Mouse (Mus musculus) kidney, postnatal 10 days (tissue): ENCODE measurements around the gene Rai14.

ENCODE experiments used
- DNase-seq: peaks from one replicate; pipeline ENCODE4 v3.0.0; 2021; ENCODE audit warnings: mixed read lengths

The Rai14 gene

DNA sequence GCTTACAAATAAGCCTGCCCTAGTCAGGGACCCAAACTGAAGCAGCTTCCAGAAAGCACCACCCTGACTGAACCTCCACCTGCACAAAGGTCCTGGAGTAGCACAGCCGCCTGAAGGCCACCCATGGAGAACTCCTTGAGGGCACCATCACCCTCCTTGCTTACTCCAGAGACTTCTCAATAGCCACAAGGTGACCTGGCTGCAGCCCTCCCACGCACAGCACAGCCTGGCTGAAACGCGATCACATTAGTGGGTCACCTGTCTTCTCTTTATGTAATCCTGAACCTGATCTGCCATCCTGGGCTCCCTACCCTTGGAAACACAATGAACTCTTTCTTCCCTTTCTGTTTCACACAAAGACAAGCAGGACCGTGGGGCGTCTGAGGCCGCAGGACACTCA lies 27.1 kb downstream of the Rai14 start:
- no peak for DNase-seq

DNA sequence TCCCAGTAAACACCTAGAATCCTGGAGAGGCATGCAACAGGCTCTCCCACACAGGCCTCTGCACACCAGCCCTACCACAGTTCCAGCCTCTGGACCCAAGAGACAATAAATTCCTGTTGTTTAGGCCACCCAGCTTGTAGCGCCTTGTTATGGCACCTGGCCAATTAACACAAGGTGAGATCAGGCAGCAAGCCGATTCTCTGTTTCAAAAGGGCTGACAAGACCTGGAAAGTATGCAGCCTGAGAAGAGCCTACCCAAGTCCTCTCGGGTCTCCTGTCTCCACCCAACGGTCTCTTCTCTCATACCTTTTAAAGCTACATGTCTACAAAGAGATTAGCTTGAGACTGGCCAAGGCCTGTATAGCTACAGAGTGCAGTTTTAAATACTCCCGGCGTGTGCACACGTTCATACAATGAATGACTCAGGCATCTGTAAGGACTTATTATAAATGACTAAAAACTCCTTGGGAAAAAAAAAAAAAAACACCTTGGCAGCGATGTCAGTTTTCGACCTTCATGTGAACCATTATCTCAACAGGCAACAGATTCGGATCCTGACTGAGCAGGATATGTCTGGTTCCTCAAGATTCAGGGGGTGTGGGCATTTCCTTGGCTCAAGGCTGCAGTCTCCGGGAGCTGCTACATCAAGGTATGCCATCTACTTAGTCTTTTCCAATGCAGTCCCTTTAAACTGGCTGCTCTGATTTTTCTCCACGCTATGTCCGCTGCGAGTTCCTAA lies 28.6 kb downstream of the Rai14 start:
- DNase-seq = peak; percentile 41

DNA sequence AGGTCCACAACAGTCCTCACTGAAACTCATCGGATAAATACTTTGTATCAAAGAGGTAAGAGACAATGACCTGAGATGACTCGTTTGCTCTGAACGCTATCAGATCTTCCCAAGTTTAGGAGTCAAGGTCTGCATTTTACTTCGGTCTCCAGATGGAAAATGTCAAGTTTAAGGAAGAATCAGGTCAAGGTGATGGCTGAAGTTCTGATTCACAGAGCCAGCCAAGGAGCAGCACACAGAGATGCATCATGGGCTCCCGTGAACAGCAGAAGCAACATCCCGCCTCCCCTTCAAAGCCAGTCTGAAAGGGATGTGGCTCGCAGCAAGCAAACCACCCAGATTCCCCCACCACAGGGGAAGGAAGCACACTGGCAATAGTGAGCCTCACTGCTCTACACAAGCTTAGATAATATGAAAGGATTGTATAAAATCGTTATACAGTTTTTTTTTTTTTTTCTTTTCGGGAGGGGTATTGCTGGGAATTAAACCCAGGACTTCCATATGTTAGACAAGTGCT lies 30.7 kb downstream of the Rai14 start:
- DNase-seq = no peak

DNA sequence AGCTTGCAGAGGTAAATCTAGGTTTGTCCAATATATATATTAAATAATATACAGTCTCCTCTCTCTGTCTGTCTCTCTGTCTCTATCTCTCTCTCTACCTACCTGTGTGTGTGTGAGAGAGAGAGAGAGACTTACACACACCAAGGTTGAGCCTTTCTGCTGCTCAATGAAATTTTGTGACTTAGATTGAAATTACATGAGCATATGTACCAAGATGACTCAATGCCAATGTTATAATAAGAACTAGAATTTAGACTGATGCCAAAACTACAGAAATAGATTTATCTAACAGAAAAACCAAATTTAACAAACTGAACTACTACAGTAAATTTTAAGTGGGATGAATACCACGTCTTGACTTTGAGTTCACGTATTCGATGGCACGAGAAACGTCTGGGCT lies 33.9 kb downstream of the Rai14 start:
- DNase-seq = no peak

DNA sequence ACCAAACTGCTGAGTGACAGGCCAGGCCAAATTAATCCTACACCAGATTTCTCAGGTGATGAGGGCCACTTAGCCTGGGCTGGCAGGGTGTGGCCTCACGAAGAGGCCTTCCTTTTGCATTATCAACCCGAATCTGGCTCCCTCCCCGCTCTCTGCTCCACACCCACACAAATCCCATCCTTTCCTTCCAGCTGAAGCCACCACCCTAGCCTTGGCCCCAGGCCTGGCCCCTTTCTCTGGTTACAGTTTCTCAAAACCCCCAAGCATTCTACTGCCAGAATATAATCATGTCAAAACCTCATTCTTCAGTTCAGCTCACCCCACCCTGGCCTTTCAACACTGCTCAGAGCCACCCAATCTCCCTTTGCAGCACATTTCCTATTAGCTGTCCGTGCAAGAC lies 34.9 kb downstream of the Rai14 start:
- DNase-seq = no peak

DNA sequence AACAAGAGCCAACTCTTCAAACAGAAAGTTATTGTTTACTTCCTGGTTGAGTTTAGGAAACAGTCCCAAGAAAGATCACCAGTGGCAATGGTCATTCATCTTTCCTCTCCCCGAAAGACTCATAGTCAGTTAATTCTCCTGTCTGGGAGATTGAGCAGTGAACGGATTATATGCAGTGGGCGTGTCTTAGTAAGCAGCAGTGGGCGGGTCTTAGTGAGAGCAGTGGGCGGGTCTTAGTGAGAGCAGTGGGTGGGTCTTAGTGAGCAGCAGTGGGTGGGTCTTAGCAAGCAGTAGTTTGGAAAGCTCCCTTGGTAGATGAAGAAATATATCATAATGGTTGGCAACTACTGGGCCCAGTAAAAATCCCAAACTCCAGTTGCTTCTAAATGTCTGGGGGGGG lies 38.6 kb downstream of the Rai14 start:
- no peak for DNase-seq

DNA sequence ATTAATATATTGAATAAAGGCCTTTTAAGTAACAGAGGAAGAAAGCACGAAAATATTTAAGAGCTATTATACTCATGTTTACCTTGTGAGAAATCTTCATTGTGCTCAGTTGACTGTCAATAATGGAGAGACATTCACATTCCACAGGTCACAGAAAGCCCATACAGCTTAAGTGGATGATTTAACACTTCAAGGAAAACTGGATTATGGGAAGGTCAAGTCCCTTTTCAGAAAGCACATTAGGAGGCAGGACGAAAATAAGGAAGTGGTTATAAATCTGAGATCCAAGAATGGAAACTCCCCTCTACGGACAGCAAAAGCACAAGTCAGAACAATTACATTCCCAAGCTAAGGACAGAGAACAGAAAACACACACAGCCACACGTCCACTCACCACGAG lies 41.5 kb downstream of the Rai14 start:
- DNase-seq = no peak

DNA sequence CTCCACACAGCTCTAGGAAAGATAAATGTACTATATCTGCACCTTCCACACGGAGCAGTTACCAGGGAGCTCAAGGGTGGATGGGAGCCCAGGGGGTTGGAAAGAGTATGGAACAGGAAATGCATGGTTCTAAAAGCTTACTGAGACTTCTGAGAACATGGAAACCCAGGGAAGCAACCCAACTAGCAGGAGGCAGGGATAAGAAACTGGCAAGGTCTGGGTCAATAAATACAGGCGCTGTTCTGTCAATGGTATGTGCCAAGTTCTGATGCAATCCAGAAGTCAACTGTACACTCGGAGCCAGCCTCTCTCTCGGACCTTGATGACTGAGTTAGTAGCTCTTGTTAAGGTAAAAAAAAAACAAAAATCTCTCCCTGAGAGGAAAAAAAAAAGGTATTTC lies 42.6 kb downstream of the Rai14 start:
- DNase-seq = no peak

DNA sequence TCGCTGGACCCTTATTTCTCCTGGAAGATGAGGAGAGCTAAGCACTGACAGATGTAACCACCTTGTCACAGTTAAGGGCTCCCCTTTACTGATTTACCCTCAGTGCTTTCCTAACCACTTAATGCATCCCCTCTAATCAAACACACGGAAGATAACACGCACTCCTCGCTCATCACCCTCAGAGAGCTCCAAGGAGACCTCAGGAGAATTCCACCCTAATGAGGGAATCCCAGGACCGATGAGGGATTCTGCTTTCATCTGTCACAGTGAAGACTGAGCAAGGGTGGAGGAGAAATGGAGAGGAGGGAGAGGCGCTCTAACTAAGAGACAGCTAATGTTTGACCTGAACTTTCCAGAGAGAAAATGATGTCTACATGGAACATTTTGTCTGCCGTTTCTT lies 44.3 kb downstream of the Rai14 start:
- DNase-seq = no peak

DNA sequence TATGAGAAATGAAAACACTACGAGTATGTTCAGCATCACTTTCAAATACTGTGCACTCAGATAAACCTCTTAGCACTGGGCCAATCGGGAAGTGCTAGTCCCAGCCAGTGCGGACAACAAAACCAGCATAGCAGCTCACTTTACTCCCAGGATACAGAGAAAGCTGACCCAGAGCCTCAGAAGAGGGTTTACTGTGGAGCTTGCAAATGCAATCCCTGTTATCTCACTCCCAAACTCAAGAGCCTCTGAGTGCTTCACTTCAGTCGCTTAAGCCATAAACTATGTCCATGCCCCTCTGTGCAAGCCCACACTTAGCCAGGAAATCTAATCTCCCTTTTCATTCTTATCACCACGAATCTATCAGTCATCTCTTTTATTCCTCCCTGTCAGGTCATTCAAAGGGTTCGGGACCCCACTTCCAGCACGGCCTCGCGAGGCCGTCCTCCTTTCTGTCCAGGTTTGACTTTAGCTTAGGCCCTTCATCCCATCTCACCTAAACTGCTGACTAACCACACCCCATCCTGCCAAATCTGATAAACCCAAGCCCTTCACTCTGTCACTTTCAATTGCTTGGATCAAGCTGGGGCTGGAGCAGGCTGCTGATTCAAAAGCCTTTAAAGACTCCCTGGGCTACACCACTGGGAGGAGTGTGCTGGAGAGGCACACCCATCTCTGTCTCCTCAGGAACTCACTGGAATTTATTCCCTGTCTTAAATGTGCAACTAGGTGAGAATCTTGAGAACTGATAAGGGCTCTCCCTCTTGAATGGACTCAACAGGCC lies 46.1 kb downstream of the Rai14 start:
- no peak for DNase-seq

DNA sequence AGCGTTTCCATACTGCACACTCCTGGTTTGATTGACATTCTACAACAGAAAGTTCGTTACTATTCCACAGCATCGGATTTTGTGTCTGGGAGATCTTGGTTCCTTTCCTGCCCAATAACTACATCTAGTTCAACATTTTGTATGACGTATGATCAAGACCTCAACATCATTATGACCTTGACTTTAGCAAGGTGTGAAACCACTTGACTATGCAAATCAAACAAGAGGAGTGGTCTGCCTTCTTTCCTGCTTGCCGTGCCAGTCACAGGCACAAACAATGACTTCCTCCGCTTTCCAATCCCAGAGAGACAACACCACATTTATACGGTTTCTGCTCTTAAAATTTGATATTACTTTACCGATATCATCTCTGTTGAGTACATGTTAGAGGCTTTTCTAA lies 48.6 kb downstream of the Rai14 start:
- DNase-seq = no peak

DNA sequence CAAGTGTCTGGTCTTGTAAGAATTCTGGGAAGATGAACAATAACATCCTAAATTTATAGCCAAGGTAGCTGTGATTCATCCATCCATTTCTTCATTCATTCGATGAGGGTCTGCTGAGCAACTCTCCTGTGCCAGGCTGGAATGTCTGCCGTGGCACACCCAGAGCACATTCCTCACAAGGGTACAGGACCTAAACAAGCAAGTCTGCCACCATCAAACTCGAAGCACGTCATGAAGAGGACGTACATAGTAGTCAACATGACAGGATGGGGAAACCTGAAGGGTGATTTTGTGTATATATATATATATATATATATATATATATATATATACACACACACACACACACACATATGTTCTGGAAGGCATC lies 49.9 kb downstream of the Rai14 start:
- no peak for DNase-seq

DNA sequence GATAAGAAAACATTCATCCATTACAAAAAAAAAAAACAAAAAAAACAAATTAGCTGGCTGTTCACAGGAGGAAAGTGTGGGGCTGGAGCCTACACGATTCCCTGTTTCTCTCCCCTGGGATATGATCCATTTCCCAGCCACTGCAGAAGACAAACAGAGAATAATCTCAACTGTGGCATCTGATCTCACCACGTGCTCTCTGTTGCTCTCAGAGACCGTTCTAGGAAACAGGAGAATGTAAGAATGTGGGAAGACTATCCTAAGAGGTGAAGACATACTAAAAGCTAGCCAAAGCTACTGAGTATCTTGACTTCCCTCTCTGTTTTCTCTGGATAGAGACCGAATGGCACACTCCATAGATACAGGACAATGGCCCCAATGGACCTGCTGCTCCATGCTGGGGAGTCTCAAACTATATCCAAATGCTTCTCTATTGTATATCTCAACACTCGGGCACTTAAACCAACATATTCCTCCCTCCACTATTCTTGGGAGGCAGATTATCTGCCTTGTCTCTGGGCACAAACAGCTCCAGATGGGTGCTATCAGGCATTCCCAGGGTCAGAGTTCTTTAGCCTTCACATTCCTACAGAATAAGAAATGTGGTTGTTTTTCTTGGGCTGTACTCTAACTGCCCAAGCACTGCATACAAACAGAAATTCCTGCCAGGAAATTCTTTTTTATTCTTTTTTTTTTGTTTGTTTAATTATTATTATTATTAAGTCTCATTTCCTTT lies 50.5 kb downstream of the Rai14 start:
- DNase-seq = peak; percentile 70

DNA sequence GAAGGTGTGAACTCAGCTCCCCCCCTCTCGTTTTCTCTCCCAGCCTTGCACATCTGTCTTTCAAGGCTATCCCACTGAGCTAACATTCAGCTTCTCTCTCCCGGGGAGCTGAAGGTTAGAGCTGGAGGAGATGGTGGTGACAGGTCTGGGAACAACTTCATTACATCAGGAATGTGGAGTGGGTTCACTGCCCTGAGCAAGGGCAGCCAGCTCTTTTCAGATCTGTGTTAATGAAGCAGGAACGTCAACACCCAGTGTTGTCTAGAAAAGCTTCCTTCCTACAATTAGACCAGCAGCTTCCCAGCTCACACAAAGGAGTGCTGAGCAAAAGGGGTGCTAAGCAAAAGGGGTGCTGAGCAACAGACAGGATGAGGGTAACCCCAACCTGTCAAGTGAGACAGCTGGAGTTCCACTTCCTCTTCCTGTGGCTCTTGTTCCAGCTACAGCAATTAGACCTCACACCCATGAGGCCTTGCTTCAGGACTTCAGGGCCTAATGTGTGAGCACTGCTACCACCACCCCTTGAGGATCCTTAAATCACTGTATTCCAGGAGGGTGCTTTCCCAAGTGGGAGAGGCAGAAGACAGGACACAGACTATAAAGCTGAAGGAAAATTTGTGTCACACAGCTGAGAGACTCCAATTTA lies 52.3 kb downstream of the Rai14 start:
- DNase-seq = no peak

DNA sequence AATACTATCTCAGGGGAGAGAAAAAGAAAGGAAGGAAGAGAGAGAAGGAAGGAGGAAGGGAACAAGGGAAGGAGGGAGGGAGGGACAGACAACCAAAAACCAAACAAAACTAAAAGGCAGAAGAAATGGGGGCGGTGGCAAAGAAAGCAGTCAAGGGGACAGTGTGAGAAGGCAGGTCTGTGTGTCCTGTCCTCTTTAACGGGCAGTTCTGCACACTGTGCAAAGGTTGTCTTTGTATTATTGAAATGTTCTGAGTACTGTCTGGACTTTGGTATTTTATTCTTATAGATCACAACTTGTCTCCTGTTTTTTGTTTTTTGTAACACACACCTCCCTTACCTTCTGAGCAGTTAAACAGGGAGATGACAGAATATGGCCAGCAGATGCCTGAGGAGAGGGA lies 55.6 kb downstream of the Rai14 start:
- DNase-seq = no peak

DNA sequence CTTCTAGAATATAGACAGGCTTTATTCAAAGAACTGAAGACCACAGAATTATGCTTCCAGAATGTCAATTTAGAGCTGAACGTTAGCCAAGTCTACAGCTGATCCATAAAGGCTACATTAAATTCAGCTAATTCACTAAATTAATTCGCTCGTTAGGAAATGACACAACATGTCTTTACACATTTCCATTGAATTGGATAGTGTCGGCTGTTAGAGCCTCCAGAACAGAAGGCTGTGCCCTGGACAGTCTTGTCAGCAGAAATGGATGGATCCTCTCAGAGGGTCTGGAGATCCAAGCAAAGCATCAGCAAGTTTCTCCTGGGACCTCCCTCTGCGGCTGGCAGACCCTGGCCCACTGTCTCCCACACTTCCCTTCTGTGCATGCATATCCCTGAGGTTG lies 58.3 kb downstream of the Rai14 start:
- DNase-seq = no peak

DNA sequence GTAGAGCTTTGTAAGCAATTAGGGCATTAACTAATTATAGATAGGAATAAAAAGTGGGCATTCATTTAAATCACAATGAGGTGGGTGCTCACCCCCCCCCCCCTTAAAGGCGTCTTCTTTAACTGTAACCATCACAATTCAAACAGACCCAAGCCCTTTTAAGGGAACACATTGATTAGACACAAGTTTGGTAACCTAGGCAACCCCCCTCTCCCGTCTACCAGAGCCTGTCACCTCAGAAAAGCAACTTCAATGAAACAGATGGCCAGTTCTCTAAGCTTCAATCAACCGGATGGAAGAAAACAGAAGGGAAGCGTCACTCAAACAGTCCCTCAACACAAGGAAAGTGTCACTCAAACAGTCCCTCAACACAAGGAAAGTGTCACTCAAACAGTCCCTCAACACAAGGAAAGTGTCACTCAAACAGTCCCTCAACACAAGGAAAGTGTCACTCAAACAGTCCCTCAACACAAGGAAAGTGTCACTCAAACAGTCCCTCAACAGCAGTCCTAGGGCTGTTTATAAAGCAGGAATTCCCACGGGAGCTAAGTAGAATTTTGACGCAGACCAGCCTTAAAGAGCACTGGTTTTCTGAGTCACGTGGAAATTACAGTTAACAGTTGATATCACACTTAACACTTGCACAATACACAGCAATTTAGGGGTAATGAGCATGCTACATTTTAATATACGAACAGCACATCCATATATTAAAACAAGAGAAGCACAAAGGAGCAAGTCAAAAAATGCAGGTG lies 59.1 kb downstream of the Rai14 start:
- no peak for DNase-seq

DNA sequence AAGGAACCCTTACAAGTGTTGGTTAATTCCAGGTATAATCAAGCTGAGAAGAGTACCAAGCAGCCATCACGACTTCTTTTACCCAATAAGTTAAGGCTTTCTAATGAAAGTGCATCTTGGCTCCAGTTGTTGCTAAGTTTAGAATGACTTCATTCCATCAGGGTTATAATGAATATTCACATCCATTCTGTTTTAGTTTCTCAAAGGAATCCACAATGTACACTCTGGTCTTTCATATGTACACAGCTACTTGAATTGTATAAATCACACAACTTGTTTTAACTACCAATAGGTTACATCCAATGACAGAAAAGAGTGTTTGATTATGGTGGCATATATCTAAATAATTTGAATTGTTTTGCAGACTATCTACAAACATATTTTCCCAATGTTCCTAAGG lies 59.7 kb downstream of the Rai14 start:
- no peak for DNase-seq

DNA sequence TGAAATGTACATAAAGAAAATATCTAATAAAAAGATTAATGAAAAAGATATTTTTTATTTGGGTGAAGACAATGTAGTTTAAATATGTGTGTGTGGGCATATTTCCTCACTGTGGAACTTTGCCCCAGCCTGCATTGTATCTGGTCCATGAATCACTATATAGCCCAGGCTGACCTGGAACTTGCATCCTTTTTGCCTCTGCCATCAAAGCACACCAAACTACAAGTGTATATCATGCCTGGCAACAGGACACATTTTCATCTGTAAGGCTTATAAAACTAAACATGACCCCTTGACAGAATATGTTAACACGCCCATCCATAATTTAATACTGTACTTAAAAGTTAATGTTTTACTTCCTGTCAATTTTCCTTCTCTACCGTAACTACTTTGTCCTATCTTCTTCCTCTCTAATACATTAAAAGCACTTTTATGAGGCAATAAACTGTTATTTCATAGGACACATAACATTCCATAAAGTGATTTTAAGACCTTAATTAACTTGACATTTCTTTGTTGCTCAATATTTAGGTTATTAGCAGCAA lies 61.4 kb downstream of the Rai14 start:
- DNase-seq = no peak

DNA sequence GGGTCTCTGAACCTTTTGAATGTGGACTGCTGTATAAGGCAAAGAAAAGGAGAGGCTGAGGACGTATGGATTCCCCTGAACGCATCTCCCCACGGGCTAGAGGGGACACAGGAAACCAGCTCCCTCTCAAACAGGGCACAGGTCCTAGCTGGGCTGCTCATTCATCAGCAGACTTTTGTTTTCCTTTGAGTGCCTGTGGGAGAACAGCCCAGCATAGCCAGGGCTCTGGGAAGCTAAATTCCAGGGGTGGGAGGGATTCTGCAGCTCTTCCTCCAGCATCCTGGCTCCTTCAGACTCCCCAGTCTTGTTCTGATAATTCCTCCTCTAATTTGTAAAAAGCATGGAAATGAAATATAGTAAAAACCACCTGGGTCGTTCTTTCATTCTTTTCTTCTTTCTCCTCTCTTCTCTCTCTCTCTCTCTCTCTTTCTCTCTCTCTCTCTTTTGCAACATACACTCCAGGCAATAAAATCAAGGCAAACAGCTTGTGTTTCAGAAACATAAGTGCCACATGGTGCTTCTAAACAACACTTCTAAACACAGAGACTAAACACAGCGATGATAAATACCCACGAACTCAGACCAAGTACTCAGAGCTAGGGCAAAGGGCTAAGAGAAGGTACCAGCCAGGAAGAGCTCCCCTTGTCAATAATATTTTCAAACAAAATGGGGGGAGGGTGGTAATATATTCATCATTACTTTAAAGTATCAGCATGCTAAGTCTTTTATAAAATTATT lies 65.9 kb downstream of the Rai14 start:
- DNase-seq = peak; percentile 77

DNA sequence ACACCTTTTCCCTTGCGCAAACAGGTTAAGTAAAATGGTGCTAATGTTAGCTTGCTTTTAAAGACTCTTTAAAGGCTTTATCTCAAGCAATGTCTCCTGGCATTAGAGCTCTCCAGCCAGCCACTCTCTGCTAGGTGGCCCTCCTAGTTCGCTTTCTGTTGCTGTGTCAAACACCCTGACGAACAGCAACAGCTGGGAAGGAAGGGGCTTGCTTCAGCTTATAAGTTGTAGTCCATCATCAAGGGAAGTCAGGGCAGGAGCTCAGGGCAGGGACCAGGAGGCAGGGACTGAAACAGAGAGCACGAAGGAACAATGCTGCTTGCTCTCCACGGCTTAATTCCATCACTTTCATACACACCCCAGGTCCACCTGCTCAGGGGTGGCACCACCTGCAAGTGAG lies 68.1 kb downstream of the Rai14 start:
- DNase-seq = no peak
